Mouse (Mus musculus) midbrain, embryonic 11.5 days (tissue): ENCODE measurements around the gene Id4. TPM values are rescaled to one million over a fixed set of nuclear protein-coding genes. Genes with fewer than 3 reads are reported as not detected.

ENCODE experiments used
- ATAC-seq: fragments of 200-750 bp; cut with Nextera tagmentation; 2 replicates; pipeline ENCODE4 v1.8.0; 2017; ENCODE audit warnings: moderate TSS enrichment, moderate library complexity; ENCODE audit not compliant: low FRiP score
- DNase-seq: peaks from one replicate; pipeline ENCODE4 v3.0.0; 2015; ENCODE audit warnings: low spot score; ENCODE audit errors: missing footprints
- H3K27ac ChIP-seq: fragments of 300-500 bp; sonication (generic); 2 replicates; pipeline ENCODE4 v1.5.1; 2014; ENCODE audit warnings: low read depth, low read length
- H3K27me3 ChIP-seq: fragments of 300-500 bp; sonication (generic); 2 replicates; pipeline ENCODE4 v1.6.1; 2014; ENCODE audit warnings: mild to moderate bottlenecking, low read length, moderate library complexity, mixed read lengths; ENCODE audit not compliant: control insufficient read depth, insufficient read depth
- H3K36me3 ChIP-seq: fragments of 300-500 bp; sonication (generic); 2 replicates; pipeline ENCODE4 v1.6.1; 2014; ENCODE audit warnings: mild to moderate bottlenecking, low read length, moderate library complexity, mixed read lengths; ENCODE audit not compliant: control insufficient read depth, insufficient read depth
- H3K4me1 ChIP-seq: fragments of 300-500 bp; sonication (generic); 2 replicates; pipeline ENCODE4 v1.6.1; 2014; ENCODE audit warnings: low read length; ENCODE audit not compliant: control insufficient read depth, insufficient read depth
- H3K4me2 ChIP-seq: fragments of 300-500 bp; sonication (generic); 2 replicates; pipeline ENCODE4 v1.6.1; 2014; ENCODE audit warnings: mild to moderate bottlenecking, moderate library complexity
- H3K4me3 ChIP-seq: fragments of 300-500 bp; sonication (generic); 2 replicates; pipeline ENCODE4 v1.5.1; 2014; ENCODE audit warnings: low read depth, low read length
- H3K9ac ChIP-seq: fragments of 300-500 bp; sonication (generic); 2 replicates; pipeline ENCODE4 v1.6.1; 2014; ENCODE audit warnings: low read length
- H3K9me3 ChIP-seq: fragments of 300-500 bp; sonication (generic); 2 replicates; pipeline ENCODE4 v1.6.1; 2016; ENCODE audit warnings: low read length; ENCODE audit not compliant: control insufficient read depth
- WGBS: fragments of 180-500 bp; shearing (Covaris S2); extraction: QIAGEN DNeasy Blood & Tissue Kit; methylation state at CpG from one replicate; pipeline ENCODE4 v1.1.7; 2014; 5-methylcytosine and 5-hydroxymethylcytosine counted together
- polyA plus RNA-seq: library from polyadenylated mRNA; unstranded; fragments of >200 nt; fragmentation: Nextera tagmentation; extraction: Ambion mirVana; gene quantifications from 2 replicates; pipeline ENCODE4 v1.2.1, GENCODE M21; 2014

Gene Id4
- polyA plus RNA-seq, 1 experiment from 2014 or later, result 56.4 TPM

DNA sequence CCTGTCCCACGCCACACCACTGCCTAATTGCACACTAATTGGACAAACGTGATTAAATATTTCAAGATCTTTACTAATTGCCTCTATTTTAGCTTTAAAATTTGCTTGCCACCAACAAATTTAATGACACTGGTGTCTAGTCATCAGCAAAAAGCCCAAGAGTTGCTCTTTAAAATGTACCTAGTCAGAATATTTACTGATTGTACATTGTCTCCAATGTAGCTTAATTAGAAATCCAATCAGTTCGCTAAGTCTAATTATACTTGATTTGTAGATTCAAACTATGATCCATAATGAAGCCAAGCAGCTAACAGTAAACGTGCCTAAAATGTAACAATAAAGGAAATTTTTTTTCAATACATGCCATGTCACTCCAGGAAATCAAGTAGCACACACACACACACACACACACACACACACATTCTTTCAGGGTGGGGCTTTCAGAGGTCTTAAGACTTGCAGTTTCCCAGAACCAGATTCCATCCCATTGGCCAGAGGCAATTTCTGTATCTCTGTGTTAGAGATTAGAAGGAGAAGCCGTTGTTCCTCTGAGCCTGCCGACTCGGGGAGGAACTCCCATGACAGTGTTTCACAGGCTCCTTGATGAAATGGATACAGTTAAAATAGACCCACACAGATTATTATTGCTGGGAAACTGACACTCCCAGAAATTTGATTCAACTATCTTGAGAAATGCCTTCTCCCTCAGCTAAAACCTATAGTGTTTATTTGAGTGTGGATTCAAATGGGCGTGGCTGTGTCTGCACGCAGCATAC is 24.1 kb downstream of the Id4 start:
- H3K36me3 ChIP-seq, result no peaks in the 10 kb centered on the region
- no peak for ATAC-seq
- no peaks in the 10 kb centered on the region for H3K9me3 ChIP-seq
- no peak overlapping the region for H3K4me2 ChIP-seq
- H3K4me1 ChIP-seq, result no peaks in the 10 kb centered on the region
- no peak overlapping the region for H3K9ac ChIP-seq
- no peak overlapping the region for H3K27ac ChIP-seq
- no peak for DNase-seq
- no peak overlapping the region for H3K4me3 ChIP-seq
- H3K27me3 ChIP-seq, result no peaks in the 10 kb centered on the region
- WGBS, result 84% methylated on average over 9 of the region's 9 CpGs

DNA sequence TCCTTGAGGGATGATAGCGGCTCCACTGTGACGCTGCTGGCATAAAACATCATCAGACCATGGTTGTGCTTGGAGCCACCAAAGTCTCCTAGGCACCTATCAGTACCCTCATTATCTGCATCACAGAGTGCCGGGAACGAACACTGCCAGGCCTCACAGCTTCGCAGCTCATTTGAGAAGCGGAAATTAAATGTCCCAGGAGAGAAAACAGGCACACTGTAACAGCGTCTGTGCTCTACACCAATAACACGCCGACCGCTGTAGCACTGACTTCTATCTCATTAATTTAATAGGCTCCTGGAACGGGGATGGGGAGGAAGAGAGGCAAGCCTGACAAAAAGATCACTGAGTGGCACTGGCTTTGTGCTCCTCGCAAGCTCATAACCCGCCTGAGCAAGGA is 29.4 kb downstream of the Id4 start:
- Histone ChIP-seq H3K27ac (peak overlapping the region; percentile 25; the same call in 1 of the 2 replicates), H3K9me3 (no peaks in the 10 kb centered on the region), H3K4me2 (no peak overlapping the region), H3K9ac (no peak overlapping the region), H3K4me3 (no peak overlapping the region), H3K36me3 (no peaks in the 10 kb centered on the region), H3K27me3 (no peaks in the 10 kb centered on the region), H3K4me1 (0 out of 2 replicates have a peak, but pooled peaks cover 3% of the 10 kb centered on the region)
- DNase-seq, result no peak
- WGBS, result 69% methylated on average over 13 of the region's 13 CpGs
- peak; percentile 22; the same call in 1 of the 2 replicates for ATAC-seq

DNA sequence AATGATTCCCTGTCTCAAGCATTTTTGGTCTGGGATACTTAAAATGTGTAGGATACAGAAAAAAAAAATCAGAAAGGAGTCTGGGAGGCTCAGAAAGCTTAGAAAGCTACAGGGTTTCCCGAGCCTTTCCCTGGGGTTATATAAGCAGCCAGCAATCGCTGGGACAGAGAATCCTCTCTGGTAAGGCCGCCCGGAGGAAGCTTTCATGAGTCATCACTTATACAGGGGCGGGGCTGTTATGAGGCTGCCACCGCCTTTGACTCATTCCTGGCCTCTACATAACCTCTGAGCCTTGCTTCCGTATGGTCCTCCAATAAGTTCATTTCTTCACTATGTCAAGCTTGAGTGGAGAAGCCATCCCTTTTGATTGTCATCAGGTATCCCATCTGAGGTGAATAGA is 53.5 kb downstream of the Id4 start:
- peaks cover 15% of the 10 kb centered on the region for H3K4me1 ChIP-seq
- no peak overlapping the region for H3K27ac ChIP-seq
- WGBS, result 85% methylated on average over 7 of the region's 7 CpGs
- peaks cover 4% of the 10 kb centered on the region; the same call in 1 of the 2 replicates for H3K27me3 ChIP-seq
- no peaks in the 10 kb centered on the region for H3K36me3 ChIP-seq
- H3K4me3 ChIP-seq, result no peak overlapping the region
- DNase-seq (no peak), ATAC-seq (no peak)
- no peak overlapping the region for H3K4me2 ChIP-seq
- H3K9me3 ChIP-seq, result no peaks in the 10 kb centered on the region; the same call in 1 of the 2 replicates
- no peak overlapping the region for H3K9ac ChIP-seq
